Mouse (Mus musculus) kidney, adult 10 weeks (tissue): ENCODE measurements around the gene Slc2a6. TPM values are rescaled to one million over a fixed set of nuclear protein-coding genes. Genes with fewer than 3 reads are reported as not detected.

Experiments
- polyA plus RNA-seq: library from polyadenylated mRNA; stranded (reverse); fragments of 350-450 nt; fragmentation: Illumina TruSeq; extraction: RNeasy Lipid Tissue Mini Kit (QIAGEN cat#74804); gene quantifications from one replicate; pipeline ENCODE4 v1.2.3, GENCODE M21; 2014; ENCODE audit warnings: low read depth, low replicate concordance

The Slc2a6 gene
- polyA plus RNA-seq: not detected

DNA sequence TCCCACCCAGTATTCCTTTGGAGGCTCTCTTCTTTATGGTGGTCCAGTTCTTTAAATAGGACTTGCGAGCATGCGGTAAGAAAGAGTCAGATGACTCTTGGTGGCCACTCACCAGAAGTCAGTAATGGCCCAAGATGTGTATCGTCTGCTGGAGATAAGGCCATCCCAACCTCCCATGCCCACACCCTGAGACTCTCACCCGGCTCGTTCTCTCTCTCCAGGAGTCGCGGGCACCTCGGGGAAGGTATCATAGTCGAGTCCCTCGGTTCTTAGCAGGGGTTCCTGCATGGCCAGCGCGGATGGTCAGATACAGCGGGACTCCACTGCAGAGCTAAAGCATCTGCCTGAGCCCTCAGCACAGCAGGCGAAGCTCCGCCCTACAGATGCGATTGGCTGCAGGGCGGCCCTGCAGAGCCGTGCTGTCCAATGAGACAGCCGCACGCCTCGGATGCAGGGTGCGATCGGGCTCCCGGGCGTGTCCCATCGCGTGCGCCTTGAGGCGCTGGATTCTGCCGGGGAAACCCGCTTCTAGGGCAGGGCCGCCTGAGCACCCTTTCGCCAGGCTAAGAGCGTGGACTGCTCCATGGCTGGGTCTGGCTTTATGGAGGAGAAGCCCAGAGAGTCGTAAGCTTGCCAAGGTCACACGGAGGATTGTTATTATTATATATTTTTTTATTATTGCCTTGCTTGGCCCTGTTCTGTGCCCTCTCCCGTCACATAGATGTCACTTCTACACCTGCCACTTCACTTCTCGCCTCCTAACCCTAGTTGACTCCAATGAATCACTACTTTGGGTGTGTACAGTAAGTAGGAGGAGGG lies at the start of gene Slc2a6:
Slc2a6 (minus strand) TSS at position 381 of the 819 bp plus-strand sequence.

GRCm38 (mm10) chr2:27071978-27072377 lies 44.2 kb upstream of the Slc2a6 start, which contains the start of gene Mymk:
Gene Mymk, minus strand, starts transcription at chr2:27072179.

GRCm38 (mm10) chr2:27009714-27010244 lies 18.0 kb downstream of the Slc2a6 start, which contains the start of gene Cacfd1:
Gene Cacfd1, plus strand, starts transcription at chr2:27009926.

GRCm38 (mm10) chr2:26973116-26973515 lies 54.7 kb downstream of the Slc2a6 start, which contains the start of gene Adamts13:
Gene Adamts13, plus strand, starts transcription at chr2:26973416.

Other genes starting within 250 kb of the Slc2a6 start
- gene Abo, start 163.0 kb downstream of the Slc2a6 start, polyA plus RNA-seq: not detected
- 8.7 TPM for gene Surf6, start 125.1 kb downstream of the Slc2a6 start, polyA plus RNA-seq
- gene Med22, start 117.3 kb downstream of the Slc2a6 start, polyA plus RNA-seq: 11.5 TPM
- 37.5 TPM for gene Rpl7a, start 117.2 kb downstream of the Slc2a6 start, polyA plus RNA-seq
- 10.0 TPM for gene Surf2, start 111.6 kb downstream of the Slc2a6 start, polyA plus RNA-seq
- gene Surf1, start 111.5 kb downstream of the Slc2a6 start, polyA plus RNA-seq: 45.8 TPM
- 62.1 TPM for gene Surf4, start 94.1 kb downstream of the Slc2a6 start, polyA plus RNA-seq
- not detected for gene Stkld1, start 94.0 kb downstream of the Slc2a6 start, polyA plus RNA-seq
- gene Rexo4, start 63.6 kb downstream of the Slc2a6 start, polyA plus RNA-seq: 32.3 TPM
- gene Adamts13, start 54.6 kb downstream of the Slc2a6 start, polyA plus RNA-seq: not detected
- 17.4 TPM for gene Cacfd1, start 18.1 kb downstream of the Slc2a6 start, polyA plus RNA-seq
- not detected for gene Mymk, start 44.2 kb upstream of the Slc2a6 start, polyA plus RNA-seq
- gene Adamtsl2, start 51.4 kb upstream of the Slc2a6 start, polyA plus RNA-seq: 0.44 TPM
- not detected for gene Fam163b, start 114.5 kb upstream of the Slc2a6 start, polyA plus RNA-seq
- not detected for gene Dbh, start 137.2 kb upstream of the Slc2a6 start, polyA plus RNA-seq
- gene Sardh, start 220.3 kb upstream of the Slc2a6 start, polyA plus RNA-seq: 15.7 TPM